Mouse (Mus musculus): Measurements from ENCODE around the gene Rpp25l.

GRCm38 (mm10) chr4:41665009-41665675 is 48.2 kb downstream of the Rpp25l start:
- TF ChIP-seq CTCF (IDR thresholded peaks at IDR 0.05; ENCODE audit: low read depth), result no peak
- TF ChIP-seq EP300 (optimal IDR thresholded peaks at IDR 0.05), result no peak
